Mouse (Mus musculus): Measurements from ENCODE around the gene Cryga. TPM values are rescaled to one million over a fixed set of nuclear protein-coding genes. Genes with fewer than 3 reads are reported as not detected.
"Not testable (repeated sequence)": the region's sequence is repeated elsewhere in the genome, so short reads cannot be mapped to it uniquely, and the experiment has no call there.

The Cryga gene
- polyA plus RNA-seq, 1 experiment, result not detected

DNA sequence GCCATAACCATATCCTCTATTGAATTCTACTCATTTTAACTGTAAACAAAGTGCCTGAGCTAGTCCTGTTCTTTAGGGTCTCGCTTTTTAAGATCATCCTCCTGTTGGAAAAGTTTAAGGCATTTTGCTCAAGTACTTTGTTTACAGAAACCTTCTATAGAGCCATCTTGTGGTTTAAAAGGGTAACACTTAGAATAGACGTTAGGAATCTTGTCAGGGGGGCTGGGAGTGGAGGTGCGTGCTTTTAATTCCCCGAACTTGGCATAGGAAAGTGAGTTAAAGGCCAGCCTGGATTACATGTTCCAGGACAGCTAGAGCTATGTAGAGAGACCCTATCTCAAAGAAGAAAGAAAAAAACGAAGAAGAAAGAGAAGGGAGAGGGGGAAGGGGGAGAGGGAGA, 27.6 kb downstream of the Cryga start:
- TF ChIP-seq POLR2A (IDR thresholded peaks at IDR 0.05; ENCODE audit: borderline replicate concordance, control insufficient read depth, low read depth, low read length) (no peak), CTCF (IDR thresholded peaks at IDR 0.05; ENCODE audit: control insufficient read depth, insufficient read depth, low read length) (no peak)
- Histone ChIP-seq H3K4me1 (ENCODE audit: control insufficient read depth, insufficient read depth, low read length) (no peaks in the 10 kb centered on the region), H3K4me3 (replicated peaks; ENCODE audit: control insufficient read depth, low read depth, low read length) (no peak overlapping the region), H3K27ac (ENCODE audit: control insufficient read depth, insufficient read depth, low read depth, low read length, poor library complexity) (no peak overlapping the region)
- 24% methylated on average over 5 of the region's 5 CpGs for WGBS

DNA sequence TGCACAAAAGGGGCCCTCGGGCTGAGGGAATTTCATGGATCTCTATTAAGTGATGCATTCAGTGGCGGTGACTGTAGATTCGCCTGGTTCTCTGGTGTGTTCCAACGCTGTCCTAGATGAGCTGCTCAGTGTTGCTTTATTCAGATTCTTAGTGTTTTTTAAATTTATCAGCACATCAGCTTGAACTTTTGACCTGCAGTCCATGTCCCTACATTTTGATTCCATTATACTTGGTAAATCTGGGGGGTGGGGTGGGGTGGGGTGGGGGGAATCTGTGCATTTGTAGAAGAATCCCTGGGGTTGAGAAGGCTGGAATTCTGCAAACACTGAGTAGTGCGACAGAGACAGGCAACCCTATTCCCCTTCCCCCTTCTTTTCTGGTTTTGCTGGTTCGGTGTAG, 29.6 kb downstream of the Cryga start, which contains the start of gene Crygc:
TSS of gene Crygc (minus strand) at position 101 of the 400 bp plus-strand sequence.
- Histone ChIP-seq H3K4me3 (replicated peaks; ENCODE audit: control insufficient read depth, low read depth, low read length) (no peak within 1 kb of the TSS), H3K27ac (ENCODE audit: control insufficient read depth, insufficient read depth, low read depth, low read length, poor library complexity) (no peak within 1 kb of the TSS), H3K4me1 (ENCODE audit: control insufficient read depth, insufficient read depth, low read length) (no peaks in the 10 kb centered on the region)
- 76% methylated on average over 6 of the region's 6 CpGs for WGBS
- TF ChIP-seq CTCF (IDR thresholded peaks at IDR 0.05; ENCODE audit: control insufficient read depth, insufficient read depth, low read length), result no peak

DNA sequence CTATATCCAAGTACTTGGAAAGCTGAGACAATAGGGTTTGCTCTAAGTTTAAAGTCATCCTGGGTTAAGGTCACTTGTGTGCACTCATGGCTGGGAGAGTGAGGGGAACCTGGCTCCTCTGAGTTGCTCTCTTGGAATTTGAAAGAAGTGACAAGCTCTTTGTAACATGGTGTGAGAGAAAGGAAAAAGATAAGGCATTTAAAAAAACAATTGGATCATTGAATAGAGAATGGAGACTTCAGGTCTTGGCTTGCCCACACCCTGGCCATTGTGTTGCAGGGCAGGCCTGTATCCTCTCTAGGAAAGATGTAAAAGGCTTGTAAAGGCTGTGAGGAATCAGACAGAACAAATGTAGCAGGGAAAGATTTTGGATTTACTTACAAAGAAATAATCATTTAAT, 35.3 kb downstream of the Cryga start:
- Histone ChIP-seq H3K4me1 (ENCODE audit: control insufficient read depth, insufficient read depth, low read length) (no peaks in the 10 kb centered on the region), H3K27ac (ENCODE audit: control insufficient read depth, insufficient read depth, low read depth, low read length, poor library complexity) (no peak overlapping the region), H3K4me3 (replicated peaks; ENCODE audit: control insufficient read depth, low read depth, low read length) (no peak overlapping the region)
- TF ChIP-seq POLR2A (IDR thresholded peaks at IDR 0.05; ENCODE audit: borderline replicate concordance, control insufficient read depth, low read depth, low read length), result no peak
- no peak for TF ChIP-seq CTCF (IDR thresholded peaks at IDR 0.05; ENCODE audit: control insufficient read depth, insufficient read depth, low read length)

DNA sequence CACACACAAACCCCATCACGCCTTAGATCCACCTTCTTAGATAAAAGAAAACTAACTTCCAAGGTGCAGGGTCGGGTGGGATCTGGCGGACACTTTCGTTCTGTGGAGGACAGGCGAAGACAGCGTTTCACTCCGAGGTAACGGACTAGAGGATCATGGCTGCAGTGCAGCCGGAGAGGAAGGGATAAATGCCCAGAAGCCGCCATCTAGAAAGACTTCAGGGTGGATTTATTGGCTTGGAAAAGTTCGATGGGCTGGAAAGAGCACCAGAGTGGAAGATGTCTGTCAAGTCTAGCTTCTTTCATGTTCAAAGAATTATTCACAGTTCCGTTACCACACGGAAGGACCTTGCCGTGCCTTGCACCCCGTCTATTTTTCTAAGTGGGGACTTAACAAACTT, 39.0 kb downstream of the Cryga start:
- no peak for TF ChIP-seq POLR2A (IDR thresholded peaks at IDR 0.05; ENCODE audit: borderline replicate concordance, control insufficient read depth, low read depth, low read length)
- TF ChIP-seq CTCF (IDR thresholded peaks at IDR 0.05; ENCODE audit: control insufficient read depth, insufficient read depth, low read length), result no peak
- no peak overlapping the region for H3K4me3 ChIP-seq (replicated peaks; ENCODE audit: control insufficient read depth, low read depth, low read length)
- H3K4me1 ChIP-seq (ENCODE audit: control insufficient read depth, insufficient read depth, low read length), result no peaks in the 10 kb centered on the region
- H3K27ac ChIP-seq (ENCODE audit: control insufficient read depth, insufficient read depth, low read depth, low read length, poor library complexity), result no peak overlapping the region
- 90% methylated on average over 15 of the region's 15 CpGs for WGBS

DNA sequence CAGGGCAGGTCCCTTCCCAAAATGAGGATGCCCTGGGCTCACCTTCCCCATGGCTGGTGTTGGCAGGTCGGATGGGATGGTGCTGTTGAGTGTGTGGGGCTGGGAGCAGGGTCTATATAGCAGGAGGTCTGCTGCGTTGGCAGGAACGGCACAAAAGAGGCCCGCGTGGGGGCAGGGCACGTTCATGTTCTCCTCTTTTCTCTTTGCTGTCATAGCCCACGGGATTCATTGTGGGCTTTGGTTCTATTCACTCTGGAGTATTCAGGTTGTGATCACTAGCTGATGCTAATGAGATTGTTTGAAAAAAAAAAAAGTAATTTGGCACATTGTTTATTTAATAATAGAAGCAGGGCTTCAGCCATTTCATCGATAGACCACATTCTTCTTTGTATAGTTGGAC, 39.8 kb downstream of the Cryga start, which contains the start of gene Crygd:
TSS of gene Crygd (minus strand) at position 101 of the 400 bp plus-strand sequence.
- TF ChIP-seq CTCF (IDR thresholded peaks at IDR 0.05; ENCODE audit: control insufficient read depth, insufficient read depth, low read length), result no peak
- TF ChIP-seq POLR2A (IDR thresholded peaks at IDR 0.05; ENCODE audit: borderline replicate concordance, control insufficient read depth, low read depth, low read length), result no peak

DNA sequence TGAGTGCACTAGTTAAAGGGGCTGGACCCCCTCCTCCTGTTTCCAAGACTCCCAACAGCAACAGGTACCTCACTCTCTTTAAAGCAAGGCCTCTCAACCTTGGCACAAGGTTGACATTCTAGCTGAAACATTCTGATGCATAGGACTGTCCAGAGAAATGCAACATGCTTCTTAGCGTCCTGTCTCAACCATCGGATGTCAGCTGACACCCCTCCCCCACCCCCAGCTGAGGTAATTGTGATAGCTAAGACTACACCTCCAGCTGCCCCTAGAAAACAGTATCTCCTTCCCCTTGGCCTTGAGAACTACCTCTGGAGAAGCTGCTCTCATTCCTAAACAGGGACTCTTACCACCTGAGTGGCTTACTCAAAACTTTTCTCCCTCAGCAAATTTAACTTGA, 51.0 kb downstream of the Cryga start:
- H3K27ac ChIP-seq (ENCODE audit: control insufficient read depth, insufficient read depth, low read depth, low read length, poor library complexity), result no peak overlapping the region
- TF ChIP-seq CTCF (IDR thresholded peaks at IDR 0.05; ENCODE audit: control insufficient read depth, insufficient read depth, low read length) (no peak), POLR2A (IDR thresholded peaks at IDR 0.05; ENCODE audit: borderline replicate concordance, control insufficient read depth, low read depth, low read length) (no peak)
- 66% methylated on average over 2 of the region's 2 CpGs for WGBS
- no peak overlapping the region for H3K4me3 ChIP-seq (replicated peaks; ENCODE audit: control insufficient read depth, low read depth, low read length)
- no peaks in the 10 kb centered on the region for H3K4me1 ChIP-seq (ENCODE audit: control insufficient read depth, insufficient read depth, low read length)

More for the DNA sequence above, 39.8 kb downstream of the Cryga start, which contains the start of gene Crygd:
- Histone ChIP-seq H3K4me3 (replicated peaks; ENCODE audit: control insufficient read depth, low read depth, low read length) (no peak within 1 kb of the TSS), H3K4me1 (ENCODE audit: control insufficient read depth, insufficient read depth, low read length) (no peaks in the 10 kb centered on the region), H3K27ac (ENCODE audit: control insufficient read depth, insufficient read depth, low read depth, low read length, poor library complexity) (no peak within 1 kb of the TSS)
- WGBS, result 84% methylated on average over 8 of the region's 8 CpGs

DNA sequence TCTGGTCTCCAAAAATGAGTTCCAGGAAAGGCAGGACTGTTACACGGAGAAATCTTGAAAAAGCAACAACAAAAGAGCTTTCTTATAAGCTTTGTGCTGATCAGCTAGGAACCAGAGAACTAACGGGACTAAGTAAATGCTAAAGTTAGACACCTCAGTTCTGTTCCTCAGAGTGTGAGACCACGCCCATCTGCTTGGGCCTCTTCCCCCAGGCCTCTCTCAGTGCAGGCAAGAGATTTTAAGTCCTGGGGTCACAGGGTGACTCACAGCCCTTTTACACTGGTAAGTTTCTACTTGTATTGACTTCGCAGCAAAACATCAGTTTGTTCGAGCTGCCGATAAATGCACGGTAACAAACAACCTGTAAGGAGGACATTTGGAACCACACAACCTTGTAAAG, 51.5 kb downstream of the Cryga start:
- Histone ChIP-seq H3K27ac (ENCODE audit: control insufficient read depth, insufficient read depth, low read depth, low read length, poor library complexity) (no peak overlapping the region), H3K4me3 (replicated peaks; ENCODE audit: control insufficient read depth, low read depth, low read length) (no peak overlapping the region), H3K4me1 (ENCODE audit: control insufficient read depth, insufficient read depth, low read length) (no peaks in the 10 kb centered on the region)
- WGBS, result 78% methylated on average over 7 of the region's 7 CpGs
- TF ChIP-seq POLR2A (IDR thresholded peaks at IDR 0.05; ENCODE audit: borderline replicate concordance, control insufficient read depth, low read depth, low read length) (no peak), CTCF (IDR thresholded peaks at IDR 0.05; ENCODE audit: control insufficient read depth, insufficient read depth, low read length) (no peak)

DNA sequence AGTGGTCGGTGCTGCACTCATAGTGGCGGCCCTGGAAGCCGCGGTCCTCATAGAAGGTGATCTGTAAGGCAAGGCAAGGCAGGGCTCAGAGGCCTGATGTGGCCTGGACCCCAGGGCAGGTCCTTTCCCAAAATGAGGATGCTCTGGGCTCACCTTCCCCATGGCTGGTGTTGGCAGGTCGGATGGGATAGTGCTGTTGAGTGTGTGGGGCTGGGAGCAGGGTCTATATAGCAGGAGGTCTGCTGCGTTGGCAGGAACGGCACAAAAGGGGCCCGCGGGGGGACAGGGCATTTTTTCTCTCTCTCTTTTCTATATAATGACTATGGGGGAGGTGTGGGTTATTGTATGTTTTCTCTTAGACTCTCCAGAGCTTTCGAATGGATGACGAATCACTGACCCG, 52.2 kb downstream of the Cryga start, which contains the start of gene Cryge:
TSS of gene Cryge (minus strand) at position 198 of the 400 bp plus-strand sequence.
- not testable (repeated sequence) for H3K27ac ChIP-seq (ENCODE audit: control insufficient read depth, insufficient read depth, low read depth, low read length, poor library complexity); H3K4me3 ChIP-seq (replicated peaks; ENCODE audit: control insufficient read depth, low read depth, low read length); H3K4me1 ChIP-seq (ENCODE audit: control insufficient read depth, insufficient read depth, low read length)
- 85% methylated on average over 12 of the region's 12 CpGs for WGBS

Other genes starting within 250 kb of the Cryga start
- gene Plekhm3, start 146.5 kb downstream of the Cryga start, polyA plus RNA-seq (2011; ENCODE audit: insufficient read depth, insufficient read length, low replicate concordance, missing spikeins), result 2.3 and 4.5 TPM in 2 replicates
- 1.1 TPM in 1 of 2 replicates, not detected in the other for gene Akr1cl, start 70.6 kb downstream of the Cryga start, polyA plus RNA-seq (2011; ENCODE audit: insufficient read depth, insufficient read length, low replicate concordance, missing spikeins)
- not detected in 2 replicates for gene Cryge, start 52.2 kb downstream of the Cryga start, polyA plus RNA-seq (2011; ENCODE audit: insufficient read depth, insufficient read length, low replicate concordance, missing spikeins)
- gene Crygd, start 39.9 kb downstream of the Cryga start, polyA plus RNA-seq (2011; ENCODE audit: insufficient read depth, insufficient read length, low replicate concordance, missing spikeins), result not detected in 2 replicates
- gene Crygc, start 29.7 kb downstream of the Cryga start, polyA plus RNA-seq (2011; ENCODE audit: insufficient read depth, insufficient read length, low replicate concordance, missing spikeins), result not detected in 2 replicates
- not detected in 2 replicates for gene Crygb, start 21.1 kb downstream of the Cryga start, polyA plus RNA-seq (2011; ENCODE audit: insufficient read depth, insufficient read length, low replicate concordance, missing spikeins)
- not detected in 2 replicates for gene Gm28845, start 16.2 kb upstream of the Cryga start, polyA plus RNA-seq (2011; ENCODE audit: insufficient read depth, insufficient read length, low replicate concordance, missing spikeins)
- 0.59 TPM in 1 of 2 replicates, not detected in the other for gene D630023F18Rik, start 19.8 kb upstream of the Cryga start, polyA plus RNA-seq (2011; ENCODE audit: insufficient read depth, insufficient read length, low replicate concordance, missing spikeins)
- 18.2 and 43.7 TPM in 2 replicates for gene Idh1, start 83.1 kb upstream of the Cryga start, polyA plus RNA-seq (2011; ENCODE audit: insufficient read depth, insufficient read length, low replicate concordance, missing spikeins)
- gene Pikfyve, start 83.3 kb upstream of the Cryga start, polyA plus RNA-seq (2011; ENCODE audit: insufficient read depth, insufficient read length, low replicate concordance, missing spikeins), result 4.2 and 10.0 TPM in 2 replicates
- gene Pth2r, start 178.7 kb upstream of the Cryga start, polyA plus RNA-seq (2011; ENCODE audit: insufficient read depth, insufficient read length, low replicate concordance, missing spikeins), result not detected in 2 replicates